Comparison of ENCODE assay signal across 29 mouse cellular contexts in the genomic region with DNA sequence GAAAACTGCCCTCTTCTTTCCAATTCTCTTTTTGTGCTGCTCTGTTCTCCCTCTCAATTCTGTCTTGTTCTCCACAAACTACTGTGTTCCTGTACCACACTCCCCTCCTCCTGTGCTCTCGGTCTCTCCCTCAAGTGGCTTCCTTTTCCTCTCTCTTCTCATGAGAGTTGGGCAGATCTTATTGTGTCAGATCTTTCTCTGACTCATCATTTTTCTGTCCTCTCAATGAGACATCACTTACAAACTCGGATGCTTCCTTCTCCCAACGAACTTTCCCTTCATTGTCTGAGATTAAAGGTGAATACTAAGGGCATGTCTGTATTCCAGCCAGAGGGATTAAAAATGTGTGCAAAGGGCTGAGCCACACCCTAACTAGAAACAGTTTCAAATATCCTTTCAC. TPM values are rescaled to one million over a fixed set of nuclear protein-coding genes. Genes with fewer than 3 reads are reported as not detected.
DNase-seq lines count a peak whose midpoint lies in the region; ATAC-seq and TF ChIP-seq lines count a peak whose summit lies in the region.
"Had no signal": no experiment of that assay in that cellular context is flagged by ENCODE, and none has a peak within 500 bp of the region (broad histone marks: within the 10 kb centered on the region; RNA-seq: fewer than 3 reads in every experiment).

No protein-coding gene starts in this region.

- no peak for TF ChIP-seq POLR2A in lung, adult 2 months (IDR thresholded peaks at IDR 0.05; ENCODE audit: borderline replicate concordance, extremely low read depth, low read depth, low read length)

- no peaks in the 10 kb centered on the region for H3K9me3 ChIP-seq in liver, embryonic 11.5 days (ENCODE audit: control insufficient read depth, low read length)
- 0 out of 2 replicates have a peak, but pooled peaks cover 2% of the 10 kb centered on the region for H3K9me3 ChIP-seq in liver, embryonic 13.5 days (replicated peaks)
- H3K9me3 ChIP-seq in megakaryocyte, embryonic 14.5 days = 0 out of 2 replicates have a peak, but pooled peaks cover 3% of the 10 kb centered on the region
- H3K9me3 ChIP-seq in forebrain, embryonic 16.5 days (ENCODE audit: control insufficient read depth, low read length) = no peaks in the 10 kb centered on the region
- H3K9me3 ChIP-seq: forebrain, embryonic 13.5 days; heart, embryonic 13.5 days; hindbrain, embryonic 10.5 days; hindbrain, embryonic 15.5 days; midbrain, embryonic 12.5 days; neural tube, embryonic 13.5 days had no signal

- 42% methylated on average over 3 of the region's 3 CpGs for WGBS in liver, embryonic 11.5 days
- WGBS in liver, embryonic 13.5 days (ENCODE audit: insufficient replicate concordance) = 19% methylated on average over 3 of the region's 3 CpGs
- whole genome bisulfite sequencing in lung, adult 2 months = 26% methylated on average over 3 of the region's 3 CpGs
- 72% methylated on average over 3 of the region's 3 CpGs for WGBS in forebrain, embryonic 16.5 days

- ATAC-seq in liver, embryonic 11.5 days (replicated peaks; ENCODE audit: low FRiP score) = no peak
- ATAC-seq in liver, embryonic 13.5 days (ENCODE audit: low read depth) = no peak
- no peak for ATAC-seq in forebrain, embryonic 16.5 days
- ATAC-seq: activated CD4-positive, CD25-positive, alpha-beta regulatory T cell, adult 4 months; forebrain, embryonic 13.5 days; inflammation-experienced regulatory T-cells, adult 6 months; lung, postnatal 0 days had no signal

- no peak for TF ChIP-seq CTCF in lung, adult 2 months (IDR thresholded peaks at IDR 0.05; ENCODE audit: insufficient read depth, low read length)

- peaks cover 5% of the 10 kb centered on the region; the same call in 1 of the 2 replicates for H3K4me1 ChIP-seq in liver, embryonic 11.5 days (replicated peaks; ENCODE audit: control insufficient read depth, insufficient read depth, low read length)
- H3K4me1 ChIP-seq in liver, embryonic 13.5 days (replicated peaks) = peaks cover 27% of the 10 kb centered on the region
- peaks cover 74% of the 10 kb centered on the region for H3K4me1 ChIP-seq in megakaryocyte, embryonic 14.5 days
- H3K4me1 ChIP-seq in lung, adult 2 months (ENCODE audit: control insufficient read depth, insufficient read depth, low read length) = peaks cover 4% of the 10 kb centered on the region; the same call in 1 of the 2 replicates
- H3K4me1 ChIP-seq in forebrain, embryonic 16.5 days (replicated peaks; ENCODE audit: control insufficient read depth, insufficient read depth, low read length) = peaks cover 4% of the 10 kb centered on the region

- H3K4me2 ChIP-seq in liver, embryonic 11.5 days = no peak overlapping the region
- H3K4me2 ChIP-seq in liver, embryonic 13.5 days = no peak overlapping the region
- H3K4me2 ChIP-seq in forebrain, embryonic 16.5 days (ENCODE audit: low read length) = no peak overlapping the region
- H3K4me2 ChIP-seq: forebrain, embryonic 13.5 days; heart, embryonic 13.5 days; hindbrain, embryonic 15.5 days; limb, embryonic 13.5 days; midbrain, embryonic 12.5 days; neural tube, embryonic 13.5 days had no signal

- no peaks in the 10 kb centered on the region for H3K36me3 ChIP-seq in liver, embryonic 11.5 days (ENCODE audit: control insufficient read depth, insufficient read depth, low read length)
- H3K36me3 ChIP-seq in liver, embryonic 13.5 days = no peaks in the 10 kb centered on the region
- peaks cover 25% of the 10 kb centered on the region for H3K36me3 ChIP-seq in megakaryocyte, embryonic 14.5 days (replicated peaks; ENCODE audit: low read length)
- H3K36me3 ChIP-seq in forebrain, embryonic 16.5 days (ENCODE audit: control insufficient read depth, insufficient read depth) = no peaks in the 10 kb centered on the region
- H3K36me3 ChIP-seq: heart, embryonic 13.5 days; hindbrain, embryonic 10.5 days; hindbrain, embryonic 15.5 days; limb, embryonic 13.5 days; midbrain, embryonic 12.5 days; neural tube, embryonic 13.5 days had no signal

- DNase-seq in liver, embryonic 11.5 days (ENCODE audit: low spot score) = no peak
- DNase-seq in liver (no peak), MEL-GATA-1-ER (ENCODE audit: extremely low read depth, low read depth) (peak; percentile 60)
- no peak for DNase-seq in liver, embryonic 13.5 days
- no peak for DNase-seq in cerebellum, postnatal 25 days
- no peak for DNase-seq in lung, adult 2 months
- DNase-seq: adrenal gland, postnatal 36 days; cerebellum, adult 2 months; cerebellum, postnatal 14 days; gastrocnemius, postnatal 25 days; heart, adult 2 months; heart, postnatal 14 days; kidney, adult 11 months; kidney, postnatal 14 days; lung, postnatal 4 days had no signal

- H3K9ac ChIP-seq in liver, embryonic 11.5 days (ENCODE audit: low read depth, low read length) = no peak overlapping the region
- peak overlapping the region; percentile 1; the same call in 1 of the 2 replicates for H3K9ac ChIP-seq in liver, embryonic 13.5 days
- H3K9ac ChIP-seq in forebrain, embryonic 16.5 days (replicated peaks; ENCODE audit: low read depth, low read length) = no peak overlapping the region
- H3K9ac ChIP-seq: forebrain, embryonic 13.5 days; heart, embryonic 13.5 days; hindbrain, embryonic 15.5 days; limb, embryonic 13.5 days; midbrain, embryonic 12.5 days; neural tube, embryonic 13.5 days had no signal

- H3K27ac ChIP-seq in liver, embryonic 11.5 days (ENCODE audit: low read depth, low read length) = peak overlapping the region; percentile 8; the same call in 1 of the 2 replicates
- peak overlapping the region; percentile 43 for H3K27ac ChIP-seq in liver, embryonic 13.5 days
- H3K27ac ChIP-seq in forebrain, embryonic 16.5 days (ENCODE audit: low read length) = no peak overlapping the region
- H3K27ac ChIP-seq: forebrain, embryonic 13.5 days; heart, adult 2 months; heart, embryonic 13.5 days; hindbrain, embryonic 10.5 days; hindbrain, embryonic 15.5 days; layer of hippocampus, adult 2 months; left cerebral cortex, adult 2 months; limb, embryonic 13.5 days; midbrain, embryonic 12.5 days; neural tube, embryonic 13.5 days had no signal

- H3K27me3 ChIP-seq in liver, embryonic 11.5 days (replicated peaks; ENCODE audit: control insufficient read depth, insufficient read depth, low read length) = no peaks in the 10 kb centered on the region
- no peaks in the 10 kb centered on the region for H3K27me3 ChIP-seq in liver, embryonic 13.5 days
- H3K27me3 ChIP-seq in megakaryocyte, embryonic 14.5 days (replicated peaks) = no peaks in the 10 kb centered on the region
- H3K27me3 ChIP-seq in forebrain, embryonic 16.5 days (replicated peaks; ENCODE audit: control insufficient read depth, insufficient read depth, low read length) = no peaks in the 10 kb centered on the region
- H3K27me3 ChIP-seq: forebrain, embryonic 13.5 days; heart, embryonic 13.5 days; hindbrain, embryonic 15.5 days; limb, embryonic 13.5 days; midbrain, embryonic 12.5 days; neural tube, embryonic 13.5 days had no signal

- no peak overlapping the region for H3K4me3 ChIP-seq in liver, embryonic 11.5 days (ENCODE audit: low read depth, low read length)
- no peak overlapping the region for H3K4me3 ChIP-seq in liver, embryonic 13.5 days (replicated peaks)
- peak overlapping the region; percentile 78 for H3K4me3 ChIP-seq in megakaryocyte, embryonic 14.5 days (replicated peaks)
- no peak overlapping the region for H3K4me3 ChIP-seq in lung, adult 2 months (replicated peaks; ENCODE audit: extremely low read depth, low read depth, low read length)
- H3K4me3 ChIP-seq in forebrain, embryonic 16.5 days (replicated peaks; ENCODE audit: low read length) = no peak overlapping the region
- H3K4me3 ChIP-seq: forebrain, embryonic 13.5 days; heart, adult 2 months; heart, embryonic 13.5 days; hindbrain, embryonic 10.5 days; hindbrain, embryonic 15.5 days; layer of hippocampus, adult 2 months; left cerebral cortex, adult 2 months; limb, embryonic 13.5 days; midbrain, embryonic 12.5 days; neural tube, embryonic 13.5 days had no signal

RNA-seq across cellular contexts. Expression of gene Kif2a, which starts 3.7 kb away (rescaled TPM):
- polyA plus RNA-seq in liver, embryonic 11.5 days (2014; fragmentation: Nextera tagmentation; extraction: Ambion mirVana) = 22.0 and 22.5 TPM in 2 replicates
- polyA plus RNA-seq in liver, embryonic 13.5 days (2015; fragmentation: Nextera tagmentation; extraction: Ambion mirVana) = 22.3 and 27.6 TPM in 2 replicates
- 27.9 TPM in 1 of 2 replicates, not detected in the other for polyA plus RNA-seq in megakaryocyte, embryonic 14.5 days (2012; ENCODE audit: insufficient read depth, low replicate concordance)
- polyA plus RNA-seq in lung, adult 2 months (2012; rRNA removed) = 1.7 and 4.5 TPM in 2 replicates
- polyA plus RNA-seq in forebrain, embryonic 16.5 days (2015; fragmentation: Nextera tagmentation; extraction: Ambion mirVana) = 31.2 and 33.5 TPM in 2 replicates
